Mouse (Mus musculus): ENCODE measurements around the gene Aoc1.
"Not testable (repeated sequence)": the region's sequence is repeated elsewhere in the genome, so short reads cannot be mapped to it uniquely, and the experiment has no call there.

Gene Aoc1

DNA sequence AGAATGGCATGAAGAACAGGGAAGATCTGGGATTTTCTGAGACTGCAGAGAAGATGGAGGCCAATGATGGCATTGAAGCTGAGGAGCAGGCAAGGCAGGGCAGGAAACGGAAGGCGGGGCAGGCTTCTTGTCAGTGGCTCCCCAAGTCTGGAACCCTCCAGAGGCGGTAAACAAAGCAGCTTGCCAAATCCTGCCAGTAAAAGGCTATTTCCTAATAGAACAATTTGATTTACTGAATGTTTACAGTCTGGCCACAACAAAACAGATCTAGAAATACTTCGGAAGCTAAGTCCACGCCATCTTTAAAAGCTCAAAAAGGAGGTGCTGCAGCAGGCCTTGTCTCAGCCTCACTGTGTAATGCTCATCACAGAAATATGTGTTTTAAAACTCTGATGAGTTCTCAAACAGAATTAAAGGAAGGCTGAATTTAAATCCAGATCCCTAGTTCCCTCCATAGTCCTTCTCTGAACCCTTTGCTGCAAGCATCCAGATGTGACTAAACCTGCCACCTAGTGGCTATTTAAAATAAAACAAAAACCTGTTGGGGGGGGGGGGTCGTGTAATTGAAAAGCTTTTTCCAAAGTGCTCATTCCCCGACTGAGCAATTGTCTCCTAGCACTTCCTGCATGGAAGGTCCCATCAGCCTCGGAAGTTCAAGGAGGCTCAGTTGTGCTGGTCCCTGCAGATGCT is 14.9 kb upstream of the Aoc1 start:
- in situ Hi-C loops (cut with MboI; ENCODE audit: low pct_unique_long_range_greater_than_20kb in 1 of 2, low sequenced_read_pairs in 2 of 2, unreplicated experiment in 1 of 2): no loop called here

DNA sequence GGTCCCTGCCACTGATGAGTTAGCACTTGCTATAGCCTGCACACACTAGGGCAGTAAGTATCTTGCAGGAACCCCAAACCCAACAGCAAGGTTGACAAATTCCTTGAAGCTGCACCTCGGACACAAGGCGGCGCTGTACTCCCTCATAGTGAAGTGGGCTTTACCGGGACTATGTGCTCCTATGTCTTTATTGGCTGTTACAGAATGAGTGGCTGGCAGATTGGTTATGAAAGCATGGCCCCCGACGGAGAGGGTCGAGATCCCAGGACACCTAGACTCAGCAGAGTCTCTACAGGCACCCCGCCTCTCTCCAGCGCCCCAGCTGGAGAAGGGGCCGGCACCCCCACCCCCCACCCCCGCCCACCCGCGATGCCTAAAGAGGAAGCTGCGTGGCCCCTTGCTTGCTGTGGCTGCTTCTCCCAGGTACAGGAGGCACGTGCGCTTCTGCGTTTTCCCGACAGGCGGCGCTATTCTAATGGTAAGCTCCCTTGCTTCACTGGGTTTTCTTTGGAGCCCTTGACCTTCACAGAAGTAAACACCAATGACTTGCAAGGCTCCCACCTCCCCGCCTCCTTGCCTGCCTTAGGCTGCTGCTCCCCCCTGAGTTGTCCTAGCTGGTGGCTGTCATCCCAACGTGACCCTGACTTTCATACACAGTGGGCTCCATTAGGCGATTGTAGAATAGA is 12.4 kb upstream of the Aoc1 start:
- in situ Hi-C loops (cut with MboI; ENCODE audit: low pct_unique_long_range_greater_than_20kb in 1 of 2, low sequenced_read_pairs in 2 of 2, unreplicated experiment in 1 of 2): no loop called here

DNA sequence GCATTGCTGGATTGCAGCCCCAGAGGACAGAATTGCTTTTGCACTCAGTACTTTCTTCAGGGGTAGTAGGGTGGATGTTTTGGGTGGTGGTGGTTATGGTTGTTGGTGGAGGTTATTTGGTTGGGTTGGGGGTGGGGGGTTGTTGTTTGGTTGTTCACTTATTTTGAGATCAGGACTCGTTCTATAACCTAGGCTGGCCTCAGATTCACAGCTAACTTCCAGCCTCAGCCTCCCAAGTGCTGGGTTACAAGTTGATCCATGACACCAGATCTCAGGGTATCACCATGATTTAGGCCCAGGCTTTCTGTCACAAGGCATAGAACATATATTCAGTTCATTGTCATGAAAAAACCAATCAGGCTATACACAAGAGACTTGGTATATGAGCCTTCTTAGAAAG is 11.8 kb upstream of the Aoc1 start:
- in situ Hi-C loops (cut with MboI; ENCODE audit: low pct_unique_long_range_greater_than_20kb in 1 of 2, low sequenced_read_pairs in 2 of 2, unreplicated experiment in 1 of 2): no loop called here

DNA sequence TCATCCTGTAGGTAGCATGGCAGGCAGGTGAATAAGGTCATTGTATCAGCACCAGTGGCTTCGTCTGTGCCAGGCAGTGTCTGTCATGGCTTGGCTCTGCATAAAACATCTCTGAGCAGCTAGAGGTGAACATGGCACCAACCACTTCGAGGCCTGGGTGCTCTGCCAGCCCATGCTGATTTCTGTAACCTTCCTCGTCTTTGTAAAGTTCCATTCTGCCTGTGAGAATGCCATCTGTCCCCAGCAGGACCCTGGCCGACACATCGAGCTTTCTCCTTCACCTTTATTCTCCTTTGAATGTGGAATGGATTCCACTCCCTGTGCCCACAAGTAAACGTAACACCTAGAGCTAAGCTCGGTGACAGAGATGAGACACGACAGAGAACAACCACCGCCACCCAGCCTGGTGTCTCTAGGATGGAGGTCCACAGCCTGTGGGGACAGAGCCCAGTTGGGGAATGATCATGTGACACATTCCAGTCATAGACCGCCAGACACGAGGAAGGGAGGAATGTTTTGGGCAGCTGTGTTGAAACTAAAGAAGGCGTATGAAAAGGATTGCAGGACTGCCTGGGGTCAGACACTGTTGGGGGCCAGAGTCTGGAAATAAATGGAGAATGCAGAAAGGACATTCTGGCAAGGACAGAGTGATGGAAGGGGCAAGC is 10.9 kb upstream of the Aoc1 start:
- in situ Hi-C loops (cut with MboI; ENCODE audit: low pct_unique_long_range_greater_than_20kb in 1 of 2, low sequenced_read_pairs in 2 of 2, unreplicated experiment in 1 of 2): no loop called here

DNA sequence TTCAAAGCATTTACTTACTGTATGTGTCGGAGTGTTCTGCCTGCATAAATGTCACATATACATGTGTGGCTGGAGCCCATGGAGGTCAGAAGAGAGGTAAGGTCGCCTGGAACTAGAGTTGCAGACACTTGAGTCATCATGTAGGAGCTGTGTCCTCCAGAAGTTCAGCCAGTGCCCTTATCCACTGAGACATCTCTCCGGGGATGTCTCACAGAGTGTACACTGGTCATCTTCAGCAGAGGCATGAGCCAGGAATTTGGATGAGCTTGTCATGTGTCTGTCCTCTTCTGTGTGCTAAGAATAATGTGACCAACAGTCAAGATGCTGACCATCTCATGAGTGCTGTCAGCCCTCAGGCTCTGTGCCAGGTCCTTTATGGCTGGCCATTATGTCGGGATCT is 9.9 kb upstream of the Aoc1 start:
- in situ Hi-C loops (cut with MboI; ENCODE audit: low pct_unique_long_range_greater_than_20kb in 1 of 2, low sequenced_read_pairs in 2 of 2, unreplicated experiment in 1 of 2): no loop called here

DNA sequence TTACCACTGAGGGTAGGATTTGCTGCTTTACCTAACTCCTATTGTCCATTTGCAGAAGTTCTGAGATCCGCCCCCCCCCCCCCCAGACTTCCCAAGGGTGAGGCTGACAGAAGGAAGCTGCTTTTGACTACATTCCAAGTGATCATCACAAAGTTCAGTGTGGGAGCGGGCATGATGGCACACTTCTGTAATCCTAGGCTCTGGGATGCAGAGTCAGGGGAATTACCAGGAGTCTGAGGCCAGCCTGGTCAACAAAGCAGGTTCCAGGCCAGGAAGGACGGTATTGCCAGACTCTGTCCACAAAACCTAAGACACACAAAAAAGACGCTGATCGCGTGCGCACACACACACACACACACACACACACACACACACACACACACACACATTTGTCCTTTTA is 9.2 kb upstream of the Aoc1 start:
- in situ Hi-C loops (cut with MboI; ENCODE audit: low pct_unique_long_range_greater_than_20kb in 1 of 2, low sequenced_read_pairs in 2 of 2, unreplicated experiment in 1 of 2): no loop called here

DNA sequence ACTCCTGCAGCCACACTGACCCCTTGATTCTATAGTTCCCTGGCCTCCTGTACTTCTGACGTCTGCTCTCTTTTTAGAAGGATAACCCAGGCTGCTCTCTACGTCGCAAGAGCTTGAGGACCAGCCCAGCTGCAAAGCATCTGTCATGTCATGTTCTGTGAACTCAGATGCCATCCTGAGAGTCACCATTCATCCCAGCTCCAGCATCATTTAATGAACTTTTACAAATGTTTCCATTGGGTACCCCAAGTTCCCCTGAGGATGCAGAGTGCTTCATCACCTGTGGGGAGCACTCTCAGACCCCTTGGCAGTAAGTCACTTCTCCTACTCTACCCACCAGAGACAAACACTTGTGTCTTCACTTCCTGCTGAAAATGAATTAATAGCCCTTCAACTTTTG is 8.5 kb upstream of the Aoc1 start:
- in situ Hi-C loops (cut with MboI; ENCODE audit: low pct_unique_long_range_greater_than_20kb in 1 of 2, low sequenced_read_pairs in 2 of 2, unreplicated experiment in 1 of 2): no loop called here

DNA sequence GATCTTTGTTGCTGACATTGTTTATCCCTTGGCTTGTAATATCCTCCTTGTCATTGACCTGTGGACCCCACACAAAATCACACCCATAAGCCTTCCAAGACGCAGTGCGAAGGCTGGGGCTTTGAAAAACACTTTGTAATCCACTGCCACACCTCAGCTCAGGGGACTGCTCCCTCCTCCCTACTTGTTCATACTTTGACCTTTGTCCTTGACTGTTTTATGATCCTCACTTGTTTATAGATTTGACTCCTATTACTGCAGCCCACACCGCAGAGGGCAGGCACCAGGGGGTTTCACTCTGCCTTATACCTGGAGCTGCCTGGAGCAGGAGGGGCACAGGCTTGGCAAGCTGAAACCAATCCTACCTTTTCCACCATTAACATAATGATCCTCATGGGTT is 8.0 kb upstream of the Aoc1 start:
- in situ Hi-C loops (cut with MboI; ENCODE audit: low pct_unique_long_range_greater_than_20kb in 1 of 2, low sequenced_read_pairs in 2 of 2, unreplicated experiment in 1 of 2): no loop called here

DNA sequence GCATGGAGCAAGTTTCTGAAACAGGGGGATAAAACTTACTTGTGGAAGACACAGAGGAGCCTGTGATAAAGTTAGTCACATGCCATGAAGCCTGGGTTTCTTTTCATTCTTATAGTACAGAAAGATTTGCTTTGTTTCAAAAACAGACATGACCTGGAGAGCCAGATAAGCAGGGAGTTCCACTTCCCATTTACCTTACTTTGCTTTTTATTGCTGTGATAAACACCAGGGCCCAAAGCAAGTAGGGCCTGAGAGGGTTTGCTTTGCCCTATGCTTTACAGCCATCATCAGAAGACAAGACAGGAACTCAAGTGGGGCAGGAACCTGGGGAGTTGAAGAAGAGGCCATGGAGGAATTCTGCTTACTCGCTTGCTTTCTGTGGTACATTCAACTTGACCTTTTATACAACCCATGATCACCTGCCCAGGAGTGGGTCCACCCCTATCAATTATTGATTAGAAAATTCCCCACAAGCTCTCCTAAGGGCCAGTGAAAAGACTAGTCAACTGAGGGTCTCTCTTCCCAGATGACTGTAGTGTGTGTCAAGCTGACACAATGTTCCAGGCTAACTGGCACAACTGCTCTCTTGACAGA is 7.4 kb upstream of the Aoc1 start:
- in situ Hi-C loops (cut with MboI; ENCODE audit: low pct_unique_long_range_greater_than_20kb in 1 of 2, low sequenced_read_pairs in 2 of 2, unreplicated experiment in 1 of 2): no loop called here

DNA sequence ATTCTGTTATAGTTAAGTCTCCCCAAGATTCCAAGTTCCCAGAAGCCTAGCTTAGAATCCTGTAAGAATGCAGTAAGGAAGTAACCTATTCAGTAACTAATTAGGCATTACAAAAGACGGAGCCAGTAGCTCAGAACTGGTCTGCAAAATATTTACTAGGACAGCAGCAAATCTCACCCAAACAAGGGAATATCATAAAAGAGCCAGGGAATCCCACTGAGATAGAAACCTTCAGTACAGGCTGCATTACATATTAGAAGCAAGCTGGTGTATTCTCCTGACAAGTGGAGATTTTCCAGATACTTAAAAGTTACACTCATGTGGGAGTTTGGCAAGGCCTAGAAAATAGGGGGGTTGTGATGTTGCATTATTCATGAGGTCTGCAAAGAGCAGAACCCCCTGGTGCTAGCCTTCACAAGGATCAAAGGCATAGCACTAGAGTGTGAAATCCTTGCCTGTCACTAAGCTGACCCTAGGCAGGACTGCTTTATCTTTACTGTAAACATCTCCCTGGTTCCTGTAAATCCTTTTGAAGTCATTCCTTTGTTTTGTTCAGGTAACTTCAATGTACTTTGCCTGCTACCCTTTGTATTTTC is 6.2 kb upstream of the Aoc1 start:
- in situ Hi-C loops (cut with MboI; ENCODE audit: low pct_unique_long_range_greater_than_20kb in 1 of 2, low sequenced_read_pairs in 2 of 2, unreplicated experiment in 1 of 2): not testable (repeated sequence)

DNA sequence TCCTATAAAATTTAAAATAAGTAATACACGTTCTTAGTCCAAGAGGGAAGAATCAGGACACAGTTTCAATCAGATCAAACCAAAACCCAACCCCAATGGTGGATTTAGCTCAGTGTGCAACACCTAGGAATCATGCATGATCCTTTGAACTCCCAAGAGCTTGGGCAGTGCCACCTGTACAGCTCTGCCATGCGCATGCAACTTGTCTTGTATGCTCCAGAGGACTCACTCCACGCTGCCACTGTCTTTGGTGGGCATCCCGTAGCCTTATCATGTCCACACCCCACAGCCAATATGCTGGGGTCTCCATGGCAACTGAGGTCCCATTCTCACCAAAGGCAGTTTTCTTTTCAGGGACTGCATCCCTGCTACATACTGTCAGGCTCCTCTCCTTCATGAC is 5.5 kb upstream of the Aoc1 start:
- in situ Hi-C loops (cut with MboI; ENCODE audit: low pct_unique_long_range_greater_than_20kb in 1 of 2, low sequenced_read_pairs in 2 of 2, unreplicated experiment in 1 of 2): no loop called here

DNA sequence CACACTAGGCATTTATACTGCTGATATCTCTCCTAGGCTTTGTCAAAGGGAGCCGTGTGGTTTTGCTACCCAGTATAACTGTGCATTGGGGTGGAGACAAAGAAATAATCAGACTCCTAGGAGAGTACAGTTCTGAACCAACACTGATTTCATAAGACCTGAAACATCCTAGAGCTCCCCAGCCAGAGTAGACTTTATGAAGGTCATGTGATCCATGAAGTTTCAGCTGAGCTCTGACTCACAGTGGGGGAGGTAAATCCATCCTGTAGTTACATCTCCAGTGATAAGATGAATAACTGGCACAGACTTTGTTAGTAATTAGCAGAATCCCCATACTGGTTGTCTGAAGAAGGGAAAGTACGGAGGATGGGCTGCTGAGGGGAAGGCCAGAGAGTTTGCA is 2.9 kb upstream of the Aoc1 start:
- in situ Hi-C loops (cut with MboI; ENCODE audit: low pct_unique_long_range_greater_than_20kb in 1 of 2, low sequenced_read_pairs in 2 of 2, unreplicated experiment in 1 of 2): no loop called here

DNA sequence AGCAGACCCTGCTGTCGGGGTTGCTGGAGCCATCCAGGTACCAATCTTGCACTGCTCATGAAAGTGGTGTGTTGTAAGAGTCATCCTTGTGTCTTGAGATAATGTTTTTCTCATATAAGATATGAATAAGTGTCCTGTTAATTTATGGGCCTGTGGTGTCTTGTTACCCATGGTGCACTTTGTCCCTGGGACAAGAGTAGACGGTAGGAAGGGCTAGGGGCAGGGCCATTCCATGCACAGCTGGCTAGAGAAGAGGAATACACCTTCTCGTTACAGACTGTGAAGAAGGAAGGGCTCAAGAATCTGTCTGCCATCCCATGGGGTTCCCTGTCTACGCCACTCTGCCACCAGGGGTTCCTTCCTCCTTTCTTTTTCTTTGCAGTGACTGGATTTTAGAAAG is 1.9 kb downstream of the Aoc1 start:
- in situ Hi-C loops (cut with MboI; ENCODE audit: low pct_unique_long_range_greater_than_20kb in 1 of 2, low sequenced_read_pairs in 2 of 2, unreplicated experiment in 1 of 2): no loop called here

DNA sequence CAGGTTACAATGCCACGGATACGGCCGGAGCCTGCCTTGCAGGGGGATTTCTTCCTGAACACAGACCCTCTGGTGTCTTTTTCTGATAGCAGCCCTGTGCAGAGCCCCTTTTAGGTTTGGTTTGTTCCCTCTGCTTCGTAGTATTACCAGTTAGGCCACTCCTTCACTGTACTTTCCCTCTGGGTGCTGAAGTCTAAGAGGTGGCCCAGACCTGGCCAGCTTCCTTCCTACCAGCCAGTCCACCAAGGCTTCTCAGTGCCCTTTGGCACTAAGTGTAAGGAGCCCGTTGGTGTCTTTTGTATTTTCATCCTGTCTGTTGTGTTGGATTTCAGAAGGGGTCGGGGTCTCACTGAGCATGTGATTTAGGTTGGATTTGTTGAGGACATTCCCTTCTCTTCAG is 2.8 kb downstream of the Aoc1 start:
- in situ Hi-C loops (cut with MboI; ENCODE audit: low pct_unique_long_range_greater_than_20kb in 1 of 2, low sequenced_read_pairs in 2 of 2, unreplicated experiment in 1 of 2): no loop called here

DNA sequence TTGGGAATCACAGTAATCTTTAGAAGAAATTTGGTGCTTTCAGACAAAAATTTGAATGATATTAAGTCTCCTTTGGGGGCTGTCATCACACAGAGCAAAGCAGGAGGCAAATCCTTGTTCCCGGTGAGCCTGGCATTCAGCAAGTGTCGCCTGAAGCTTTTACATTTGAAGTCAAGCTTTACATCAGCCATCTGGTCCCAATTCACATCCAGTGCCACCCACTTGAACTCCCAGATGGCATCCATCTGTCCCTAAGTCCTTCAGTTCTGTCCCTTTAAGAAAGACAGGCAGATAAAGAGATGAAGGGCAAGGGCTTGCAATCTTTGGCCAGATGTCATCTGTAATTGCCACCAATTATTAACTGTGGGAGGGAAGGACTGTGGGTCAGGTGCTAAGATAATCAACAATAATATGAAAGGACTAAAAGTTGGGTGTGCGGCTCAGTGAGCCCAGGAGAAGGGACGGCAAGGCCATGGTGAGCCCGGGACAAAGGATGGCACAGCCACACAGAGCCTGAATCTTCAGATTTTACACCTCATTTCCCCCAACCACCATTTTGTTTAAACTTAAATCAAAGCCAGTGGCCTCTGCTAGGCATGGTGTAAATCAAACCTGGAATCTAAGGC is 3.9 kb downstream of the Aoc1 start:
- in situ Hi-C loops (cut with MboI; ENCODE audit: low pct_unique_long_range_greater_than_20kb in 1 of 2, low sequenced_read_pairs in 2 of 2, unreplicated experiment in 1 of 2): no loop called here

DNA sequence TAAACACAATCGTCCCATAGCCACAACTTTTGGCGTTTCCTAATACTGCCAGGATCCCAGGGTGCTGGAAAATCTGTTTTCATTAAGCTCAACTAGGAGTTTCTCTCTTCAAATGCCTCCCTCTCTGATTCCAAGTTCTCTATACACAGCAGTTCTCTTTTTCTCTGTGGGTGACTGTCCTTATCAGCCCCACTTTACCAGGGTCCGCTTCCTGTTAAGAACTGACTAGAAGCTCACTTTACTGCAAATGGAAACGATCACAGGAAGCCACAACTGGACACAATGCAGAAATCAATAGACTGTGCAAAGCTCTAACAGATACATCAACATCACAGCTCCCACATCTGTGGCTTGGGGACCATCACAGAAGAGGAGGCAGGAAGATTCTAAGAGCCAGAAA is 21.5 kb downstream of the Aoc1 start:
- in situ Hi-C loops (cut with MboI; ENCODE audit: low pct_unique_long_range_greater_than_20kb in 1 of 2, low sequenced_read_pairs in 2 of 2, unreplicated experiment in 1 of 2): no loop called here

DNA sequence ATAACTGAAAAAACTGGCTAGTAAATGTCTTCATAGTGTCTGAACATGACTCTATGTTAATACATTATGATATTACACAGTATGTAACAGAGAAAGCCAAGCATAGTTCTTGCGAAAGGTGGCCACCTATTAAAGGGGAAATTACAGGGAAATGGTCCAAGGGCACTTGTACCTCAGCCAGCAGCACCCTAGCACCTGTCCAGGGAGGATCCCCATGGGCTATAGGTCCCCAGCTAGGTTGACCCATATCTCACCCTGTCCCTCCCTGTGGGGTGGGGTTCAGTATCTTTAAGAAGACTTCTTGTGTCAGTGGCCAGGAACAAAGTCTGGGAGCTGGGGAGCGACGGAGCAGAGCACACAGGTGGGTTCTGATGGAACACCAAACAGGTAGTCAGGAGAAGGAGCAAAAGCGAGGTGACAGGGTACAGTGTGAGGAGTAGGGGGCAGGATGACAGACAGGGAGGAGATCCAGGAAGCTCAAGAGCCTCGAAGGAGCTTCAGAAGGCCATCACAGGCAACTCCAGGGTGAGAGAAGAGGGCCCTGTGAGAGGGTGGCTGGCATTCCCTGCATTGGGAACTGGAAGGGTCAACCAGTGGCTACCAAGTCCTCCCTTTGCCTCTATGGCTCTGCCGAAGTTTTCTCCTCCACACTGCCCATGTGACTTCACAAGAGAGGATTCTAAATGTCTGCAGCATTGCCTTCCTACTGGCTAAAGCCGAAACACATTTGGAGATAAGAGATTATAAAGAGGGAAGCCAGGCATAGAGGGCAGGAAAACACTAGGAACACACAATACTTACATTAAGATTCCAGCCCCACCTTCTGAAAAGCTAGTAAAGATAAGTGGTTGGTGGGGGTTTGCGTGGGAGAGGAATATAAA is 22.5 kb downstream of the Aoc1 start:
- in situ Hi-C loops (cut with MboI; ENCODE audit: low pct_unique_long_range_greater_than_20kb in 1 of 2, low sequenced_read_pairs in 2 of 2, unreplicated experiment in 1 of 2): no loop called here

DNA sequence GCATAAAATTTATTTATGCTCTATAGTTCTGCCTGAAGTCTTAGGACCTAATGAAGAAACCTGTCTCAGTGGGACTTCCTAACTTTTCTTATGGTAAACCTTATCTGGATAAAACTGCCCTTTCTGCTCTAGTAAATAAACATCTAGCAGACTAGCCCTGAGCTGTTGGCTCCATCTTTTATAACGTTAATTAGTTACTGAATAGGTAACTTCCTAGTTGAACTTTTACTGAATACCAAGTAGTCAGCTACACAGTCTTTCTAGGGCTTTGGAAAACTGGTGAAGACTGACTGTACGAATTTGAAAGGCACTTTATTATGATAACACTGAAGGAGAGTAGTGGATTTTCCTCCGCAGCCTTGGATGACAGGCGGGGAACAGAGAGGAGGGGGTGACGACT is 23.2 kb downstream of the Aoc1 start:
- in situ Hi-C loops (cut with MboI; ENCODE audit: low pct_unique_long_range_greater_than_20kb in 1 of 2, low sequenced_read_pairs in 2 of 2, unreplicated experiment in 1 of 2): no loop called here

Measured in mouse embryonic stem cell (cell line).